Mouse (Mus musculus) limb, embryonic 11.5 days (tissue): Measurements from ENCODE around the gene Sbf2. TPM values are rescaled to one million over a fixed set of nuclear protein-coding genes. Genes with fewer than 3 reads are reported as not detected.

Experiments used
- ATAC-seq: fragments of 200-750 bp; cut with Nextera tagmentation; 2 replicates; pipeline ENCODE4 v1.8.0; 2017; ENCODE audit warnings: low read depth; ENCODE audit not compliant: insufficient number of reproducible peaks, low FRiP score, low TSS enrichment
- DNase-seq: peaks from one replicate; pipeline ENCODE4 v3.0.0-alpha.2; 2015; ENCODE audit warnings: low spot score
- H3K27ac ChIP-seq: fragments of 300-500 bp; sonication (generic); replicated peaks from 2 replicates; pipeline ENCODE4 v1.5.1; 2014; ENCODE audit warnings: low read depth, mild to moderate bottlenecking, low read length
- H3K27me3 ChIP-seq: fragments of 300-500 bp; sonication (generic); 2 replicates; pipeline ENCODE4 v1.6.1; 2014; ENCODE audit warnings: mild to moderate bottlenecking, low read length, mixed read lengths; ENCODE audit not compliant: control insufficient read depth, insufficient read depth
- H3K36me3 ChIP-seq: fragments of 300-500 bp; sonication (generic); 2 replicates; pipeline ENCODE4 v1.6.1; 2014; ENCODE audit warnings: mild to moderate bottlenecking, low read length, moderate library complexity, mixed read lengths; ENCODE audit not compliant: control insufficient read depth, insufficient read depth
- H3K4me1 ChIP-seq: fragments of 300-500 bp; sonication (generic); 2 replicates; pipeline ENCODE4 v1.6.1; 2014; ENCODE audit warnings: low read length, mixed read lengths; ENCODE audit not compliant: control insufficient read depth, insufficient read depth
- H3K4me2 ChIP-seq: fragments of 300-500 bp; sonication (generic); 2 replicates; pipeline ENCODE4 v1.6.1; 2014; ENCODE audit warnings: low read depth, mild to moderate bottlenecking, moderate library complexity; ENCODE audit not compliant: severe bottlenecking
- H3K4me3 ChIP-seq: fragments of 300-500 bp; sonication (generic); 2 replicates; pipeline ENCODE4 v1.5.1; 2014; ENCODE audit warnings: low read depth, low read length
- H3K9ac ChIP-seq: fragments of 300-500 bp; sonication (generic); 2 replicates; pipeline ENCODE4 v1.6.1; 2014; ENCODE audit warnings: mild to moderate bottlenecking, low read length
- H3K9me3 ChIP-seq: fragments of 300-500 bp; sonication (generic); 2 replicates; pipeline ENCODE4 v1.6.1; 2016; ENCODE audit warnings: low read length; ENCODE audit not compliant: control insufficient read depth
- WGBS: fragments of 180-500 bp; shearing (Covaris S2); extraction: QIAGEN DNeasy Blood & Tissue Kit; methylation state at CpG from one replicate; pipeline ENCODE4 v1.1.7; 2014; 5-methylcytosine and 5-hydroxymethylcytosine counted together
- polyA plus RNA-seq: library from polyadenylated mRNA; unstranded; fragments of >200 nt; fragmentation: Nextera tagmentation; extraction: Ambion mirVana; gene quantifications from 2 replicates; pipeline ENCODE4 v1.2.1, GENCODE M21; 2014

Gene Sbf2
- polyA plus RNA-seq, result 28.7 and 31.4 TPM in 2 replicates

DNA sequence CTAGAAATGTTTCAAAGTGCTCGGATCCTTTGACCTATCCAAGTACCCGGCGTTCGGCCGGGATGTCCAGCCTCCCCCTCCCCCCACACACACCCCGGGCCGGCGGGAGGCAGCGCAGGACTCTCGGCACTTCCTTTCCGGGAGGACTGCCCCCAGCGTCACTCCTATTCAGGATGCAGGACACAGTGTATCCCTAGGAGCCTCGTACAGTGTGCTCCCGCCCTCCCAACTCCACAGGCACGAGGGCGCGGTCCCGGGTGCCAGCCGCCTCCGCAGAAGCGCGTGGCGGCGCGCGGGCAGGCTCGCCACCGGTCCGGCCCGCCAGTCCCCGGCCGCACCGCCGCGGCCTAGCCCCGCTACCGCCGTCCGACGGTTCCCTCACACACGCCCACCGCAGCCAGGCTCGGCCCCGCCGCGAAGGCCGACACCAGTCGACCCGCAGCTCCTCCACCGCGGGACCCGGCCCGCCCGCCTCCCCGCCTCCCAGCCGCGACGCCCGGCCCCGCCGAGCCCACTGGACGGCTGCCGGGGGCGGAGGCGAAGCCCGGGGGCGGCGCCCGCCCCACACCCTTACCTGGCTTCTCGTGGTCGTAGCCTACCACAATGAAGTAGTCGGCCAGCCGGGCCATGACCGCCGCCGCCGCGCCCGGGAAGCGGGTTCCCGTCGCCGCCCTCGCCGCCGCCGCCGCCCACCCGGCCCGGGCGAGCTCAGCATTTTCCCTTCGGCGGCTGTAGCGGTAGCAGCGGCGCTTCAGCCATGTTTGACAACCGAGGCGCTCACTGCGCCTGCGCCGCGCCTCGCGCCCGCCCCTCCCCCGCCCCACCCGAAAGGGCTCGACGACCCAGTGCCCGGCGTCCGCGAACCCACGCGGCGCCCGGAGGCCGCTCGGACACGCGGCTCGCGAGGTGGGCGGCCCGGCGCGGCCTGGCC is at the start of gene Sbf2:
Gene Sbf2, minus strand, starts transcription at position 790 of the 931 bp plus-strand sequence.
- Histone ChIP-seq H3K9me3 (no peaks in the 10 kb centered on the region), H3K4me3 (peak within 1 kb of the TSS; percentile 71), H3K36me3 (no peaks in the 10 kb centered on the region), H3K9ac (peak within 1 kb of the TSS; percentile 94), H3K4me2 (peak within 1 kb of the TSS; percentile 63), H3K27ac (peak within 1 kb of the TSS; percentile 96), H3K4me1 (peaks cover 8% of the 10 kb centered on the region; the same call in 1 of the 2 replicates), H3K27me3 (no peaks in the 10 kb centered on the region)
- WGBS, result under 1% methylated on average over 53 of the region's 127 CpGs
- ATAC-seq (peak; percentile 89), DNase-seq (peak; percentile 94)

DNA sequence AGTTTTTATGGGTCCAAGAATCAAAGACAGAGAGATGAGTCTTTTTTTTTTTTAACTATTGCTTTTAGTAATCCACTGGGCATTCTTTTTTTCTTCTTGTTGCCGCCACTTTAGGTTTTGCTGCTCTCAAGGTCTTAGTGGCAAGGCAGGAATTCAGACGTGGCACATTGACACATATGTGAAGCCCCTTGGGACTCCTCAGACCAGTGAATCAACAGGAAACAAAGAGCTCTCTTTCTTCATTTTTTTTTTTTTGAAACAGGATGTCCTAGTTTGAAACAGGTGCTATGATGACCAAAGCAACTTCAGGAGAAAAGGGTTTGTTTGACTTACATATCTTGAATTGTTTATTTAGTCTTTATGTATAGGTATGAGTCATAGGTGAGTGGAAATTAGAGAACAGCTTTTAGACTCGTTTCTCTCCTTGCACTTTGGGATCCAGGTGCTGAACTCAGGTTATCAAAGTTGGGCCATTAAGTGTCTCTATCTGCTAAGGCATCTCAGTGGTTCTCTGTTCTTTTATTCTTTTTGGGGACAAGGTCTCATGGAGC is 43.7 kb upstream of the Sbf2 start:
- Histone ChIP-seq H3K4me1 (no peaks in the 10 kb centered on the region), H3K36me3 (no peaks in the 10 kb centered on the region), H3K9ac (no peak overlapping the region), H3K27me3 (no peaks in the 10 kb centered on the region), H3K9me3 (no peaks in the 10 kb centered on the region), H3K4me3 (no peak overlapping the region), H3K27ac (no peak overlapping the region), H3K4me2 (no peak overlapping the region)
- WGBS, result 71% methylated on average over 3 of the region's 3 CpGs
- DNase-seq (no peak), ATAC-seq (no peak)

- H3K9me3 ChIP-seq, result no peaks in the 10 kb centered on the region
- DNase-seq, result no peak
- no peaks in the 10 kb centered on the region for H3K36me3 ChIP-seq
- no peak overlapping the region for H3K4me3 ChIP-seq
- H3K4me2 ChIP-seq, result no peak overlapping the region
- 75% methylated on average over 6 of the region's 6 CpGs for WGBS
- H3K27ac ChIP-seq, result no peak overlapping the region
- no peaks in the 10 kb centered on the region for H3K27me3 ChIP-seq
- ATAC-seq, result no peak
- no peaks in the 10 kb centered on the region for H3K4me1 ChIP-seq
- no peak overlapping the region for H3K9ac ChIP-seq
These were observed 41.2 kb upstream of the Sbf2 start for GRCm38 (mm10) chr7:110655966-110656365.

DNA sequence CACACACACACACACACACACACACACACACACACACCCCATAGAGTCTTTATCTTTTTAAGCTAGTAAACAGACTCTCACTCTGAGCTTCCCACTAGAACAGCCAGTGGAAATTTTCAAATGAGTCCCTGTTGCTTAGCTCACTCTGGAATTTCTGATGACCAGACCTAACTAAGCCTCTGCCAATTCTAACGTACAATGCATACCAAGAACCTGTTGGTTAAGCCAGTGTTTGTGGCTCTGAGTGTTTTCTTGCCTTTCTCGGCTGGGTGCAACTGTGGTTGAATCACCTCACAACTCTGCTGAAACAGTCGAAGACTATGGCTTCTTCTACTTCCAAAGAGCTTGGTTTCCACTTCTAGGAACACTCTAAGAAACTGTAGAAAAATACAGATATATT is 40.5 kb upstream of the Sbf2 start:
- Histone ChIP-seq H3K27ac (no peak overlapping the region), H3K4me1 (no peaks in the 10 kb centered on the region), H3K36me3 (no peaks in the 10 kb centered on the region), H3K9ac (no peak overlapping the region), H3K27me3 (no peaks in the 10 kb centered on the region), H3K4me3 (no peak overlapping the region), H3K9me3 (no peaks in the 10 kb centered on the region), H3K4me2 (no peak overlapping the region)
- ATAC-seq (no peak), DNase-seq (no peak)
- 83% methylated on average over 3 of the region's 3 CpGs for WGBS

DNA sequence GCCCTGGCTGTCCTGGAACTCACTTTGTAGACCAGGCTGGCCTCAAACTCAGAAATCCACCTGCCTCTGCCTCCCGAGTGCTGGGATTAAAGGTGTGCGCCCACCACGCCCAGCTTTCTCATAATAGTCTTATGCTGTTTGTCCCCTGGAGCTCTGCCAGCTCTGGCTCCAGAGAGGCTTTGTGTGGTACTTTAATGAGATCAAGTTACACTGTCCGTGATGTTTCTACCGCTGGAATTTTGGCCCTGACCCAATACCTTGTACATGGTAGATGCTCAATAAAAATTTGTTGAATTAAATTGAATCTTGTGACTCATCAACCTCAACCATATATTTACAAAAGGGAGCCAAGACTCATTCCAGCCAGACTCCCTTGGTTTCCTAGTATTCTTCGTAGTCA is 36.4 kb upstream of the Sbf2 start:
- Histone ChIP-seq H3K4me3 (no peak overlapping the region), H3K27me3 (no peaks in the 10 kb centered on the region), H3K27ac (no peak overlapping the region), H3K9ac (no peak overlapping the region), H3K9me3 (peaks cover 2% of the 10 kb centered on the region; the same call in 1 of the 2 replicates), H3K36me3 (no peaks in the 10 kb centered on the region), H3K4me2 (no peak overlapping the region), H3K4me1 (no peaks in the 10 kb centered on the region)
- 84% methylated on average over 6 of the region's 6 CpGs for WGBS
- DNase-seq, result no peak
- no peak for ATAC-seq

- H3K27ac ChIP-seq, result no peak overlapping the region
- DNase-seq (no peak), ATAC-seq (no peak)
- H3K4me1 ChIP-seq, result no peaks in the 10 kb centered on the region
- H3K36me3 ChIP-seq, result no peaks in the 10 kb centered on the region
- H3K27me3 ChIP-seq, result no peaks in the 10 kb centered on the region
- no peak overlapping the region for H3K9ac ChIP-seq
- no peak overlapping the region for H3K4me2 ChIP-seq
- H3K9me3 ChIP-seq, result peaks cover 2% of the 10 kb centered on the region; the same call in 1 of the 2 replicates
- WGBS, result 29% methylated on average over 4 of the region's 4 CpGs
- no peak overlapping the region for H3K4me3 ChIP-seq
These were observed 35.8 kb upstream of the Sbf2 start for GRCm38 (mm10) chr7:110650491-110650890.

DNA sequence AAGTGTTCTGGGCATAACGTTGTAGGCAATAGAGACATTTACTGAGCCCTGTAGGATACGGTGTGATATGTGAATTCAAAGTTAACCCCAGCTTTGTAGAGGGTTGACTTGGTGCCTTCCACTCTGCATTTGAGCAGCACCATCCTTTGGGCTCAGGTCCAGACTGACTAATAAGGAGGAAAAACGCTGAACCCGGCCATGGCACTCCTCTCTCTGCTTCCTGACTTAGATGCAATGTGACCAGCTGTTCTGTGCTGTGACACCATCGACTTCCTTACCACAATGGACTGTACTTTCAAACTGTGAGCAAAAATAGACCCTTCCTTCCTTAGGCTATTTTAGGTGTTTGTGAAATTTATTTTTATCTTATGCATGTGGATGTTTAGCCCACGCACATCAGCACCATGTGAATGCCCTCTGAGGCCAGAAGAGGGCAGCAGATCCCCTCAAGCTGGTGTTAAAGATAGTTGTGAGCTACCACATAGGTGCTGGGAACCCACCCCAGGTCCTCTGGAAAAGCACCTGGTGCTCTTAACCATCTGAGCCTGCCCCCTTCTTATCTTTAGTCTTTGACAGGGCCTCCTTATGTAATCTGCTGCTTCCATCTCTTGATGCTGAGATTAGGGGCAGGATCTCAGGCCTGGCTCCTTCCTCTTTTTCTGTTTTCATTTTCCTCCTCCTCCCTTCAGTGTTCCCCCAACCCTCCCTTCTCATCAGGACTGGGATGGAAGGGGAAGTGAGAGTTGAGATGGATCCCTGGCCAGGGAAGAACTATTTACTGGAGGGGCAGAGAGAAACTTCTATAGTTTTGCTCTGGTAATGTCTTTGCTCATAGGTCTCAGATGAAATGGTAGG is 34.6 kb upstream of the Sbf2 start:
- Histone ChIP-seq H3K27ac (no peak overlapping the region), H3K4me3 (no peak overlapping the region), H3K4me2 (no peak overlapping the region), H3K9me3 (peaks cover 2% of the 10 kb centered on the region; the same call in 1 of the 2 replicates), H3K27me3 (no peaks in the 10 kb centered on the region), H3K4me1 (no peaks in the 10 kb centered on the region), H3K36me3 (no peaks in the 10 kb centered on the region), H3K9ac (no peak overlapping the region)
- 89% methylated on average over 6 of the region's 6 CpGs for WGBS
- DNase-seq, result no peak
- ATAC-seq, result no peak

- Histone ChIP-seq H3K4me1 (no peaks in the 10 kb centered on the region), H3K36me3 (no peaks in the 10 kb centered on the region), H3K9ac (no peak overlapping the region), H3K9me3 (peaks cover 2% of the 10 kb centered on the region; the same call in 1 of the 2 replicates), H3K27ac (no peak overlapping the region), H3K4me2 (no peak overlapping the region), H3K27me3 (no peaks in the 10 kb centered on the region), H3K4me3 (no peak overlapping the region)
- WGBS, result 87% methylated on average over 13 of the region's 13 CpGs
- ATAC-seq (no peak), DNase-seq (no peak)
These were observed 33.8 kb upstream of the Sbf2 start for GRCm38 (mm10) chr7:110648455-110649085.
